Mouse (Mus musculus): ENCODE data around the gene Cacna1d.

GRCm38 (mm10) chr14:30297492-30297891 lies 193.8 kb downstream of the Cacna1d start:
- TF ChIP-seq SMC3 (IDR thresholded peaks at IDR 0.05; ENCODE audit: low read depth, low read length) (no peak), MAX (IDR thresholded peaks at IDR 0.05; ENCODE audit: low read length) (no peak), ETS1 (conservative IDR thresholded peaks at IDR 0.05; ENCODE audit: low read depth, low read length) (no peak), IRF4 (IDR thresholded peaks at IDR 0.05; ENCODE audit: low read depth, low read length) (no peak), NRF1 (IDR thresholded peaks at IDR 0.05; ENCODE audit: low read depth, low read length) (no peak), CTCF (conservative IDR thresholded peaks at IDR 0.05 in 1 of 2, IDR thresholded peaks at IDR 0.05 in 1 of 2; ENCODE audit: low read depth in 2 of 2, low read length in 2 of 2) (no peak), POLR2A (IDR thresholded peaks at IDR 0.05; ENCODE audit: low read depth, low read length) (no peak), UBTF (IDR thresholded peaks at IDR 0.05; ENCODE audit: low read depth, low read length) (no peak), SIN3A (IDR thresholded peaks at IDR 0.05; ENCODE audit: low read length) (no peak), MAZ (IDR thresholded peaks at IDR 0.05; ENCODE audit: low read depth, low read length) (no peak)

Data from CH12.LX (cell line).